Mouse (Mus musculus): ENCODE data around the gene Myb. TPM values are rescaled to one million over a fixed set of nuclear protein-coding genes. Genes with fewer than 3 reads are reported as not detected.

Gene Myb
- polyA plus RNA-seq, 1 experiment: 0.09 TPM

DNA sequence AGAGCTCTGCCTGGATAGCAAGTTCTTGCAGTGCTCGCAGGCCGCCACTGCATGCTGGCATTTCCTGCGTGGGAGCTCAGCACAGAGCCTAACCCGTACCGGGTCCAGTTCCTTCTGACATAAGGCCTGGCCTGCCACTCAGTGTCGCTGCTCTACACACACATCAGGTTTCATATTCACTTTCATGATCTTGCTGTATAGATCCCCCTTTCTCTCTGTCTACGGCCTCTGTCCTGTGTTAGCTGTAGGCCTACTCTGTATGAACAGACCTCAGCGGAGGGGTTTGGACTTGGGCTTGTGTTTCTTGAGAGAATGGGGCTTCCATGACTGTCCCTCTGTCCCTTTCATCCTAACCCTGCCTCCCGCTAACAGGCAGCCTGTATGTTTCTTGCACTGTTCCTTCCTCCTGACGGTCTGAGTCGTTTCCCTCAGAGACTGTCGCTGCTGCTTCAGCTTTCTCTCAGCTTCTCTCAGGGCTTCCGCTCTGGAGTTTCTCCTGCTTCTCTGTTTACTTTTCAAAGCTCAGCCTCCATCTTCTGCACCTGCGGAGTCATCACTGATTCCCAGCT is 83.5 kb downstream of the Myb start:
- Histone ChIP-seq H3K4me3 (replicated peaks) (no peak overlapping the region), H3K27me3 (ENCODE audit: control insufficient read depth) (no peaks in the 10 kb centered on the region), H3K9me3 (ENCODE audit: control insufficient read depth, low read length) (no peaks in the 10 kb centered on the region), H3K4me1 (ENCODE audit: control insufficient read depth) (no peaks in the 10 kb centered on the region; the same call in 1 of the 2 replicates), H3K36me3 (ENCODE audit: control insufficient read depth) (no peaks in the 10 kb centered on the region)
- TF ChIP-seq GATA1 (IDR thresholded peaks at IDR 0.05; ENCODE audit: low read length) (no peak), TAL1 (IDR thresholded peaks at IDR 0.05; ENCODE audit: low read length) (no peak)

GRCm38 (mm10) chr10:21076731-21077130 is 84.1 kb downstream of the Myb start:
- H3K36me3 ChIP-seq (ENCODE audit: control insufficient read depth): no peaks in the 10 kb centered on the region
- TF ChIP-seq TAL1 (IDR thresholded peaks at IDR 0.05; ENCODE audit: low read length): no peak
- no peak for TF ChIP-seq GATA1 (IDR thresholded peaks at IDR 0.05; ENCODE audit: low read length)
- no peaks in the 10 kb centered on the region; the same call in 1 of the 2 replicates for H3K4me1 ChIP-seq (ENCODE audit: control insufficient read depth)
- no peaks in the 10 kb centered on the region for H3K27me3 ChIP-seq (ENCODE audit: control insufficient read depth)
- no peak overlapping the region for H3K4me3 ChIP-seq (replicated peaks)
- H3K9me3 ChIP-seq (ENCODE audit: control insufficient read depth, low read length): no peaks in the 10 kb centered on the region

- no peaks in the 10 kb centered on the region; the same call in 1 of the 2 replicates for H3K4me1 ChIP-seq (ENCODE audit: control insufficient read depth)
- no peaks in the 10 kb centered on the region for H3K9me3 ChIP-seq (ENCODE audit: control insufficient read depth, low read length)
- no peaks in the 10 kb centered on the region for H3K36me3 ChIP-seq (ENCODE audit: control insufficient read depth)
- no peak for TF ChIP-seq TAL1 (IDR thresholded peaks at IDR 0.05; ENCODE audit: low read length)
- TF ChIP-seq GATA1 (IDR thresholded peaks at IDR 0.05; ENCODE audit: low read length): no peak
- H3K27me3 ChIP-seq (ENCODE audit: control insufficient read depth): no peaks in the 10 kb centered on the region
- no peak overlapping the region for H3K4me3 ChIP-seq (replicated peaks)
These were observed 84.6 kb downstream of the Myb start for GRCm38 (mm10) chr10:21076137-21076536.

Other genes with a start within 250 kb of the Myb start
- 0.36 and 0.60 TPM in 2 replicates for gene Ahi1, start 208.4 kb downstream of the Myb start, polyA plus RNA-seq (2012)
- 1.4 and 4.3 TPM in 2 replicates for gene Hbs1l, start 135.0 kb upstream of the Myb start, polyA plus RNA-seq (2012)
- gene Aldh8a1, start 216.3 kb upstream of the Myb start, polyA plus RNA-seq (2012): not detected in 2 replicates

Data from erythroblast, embryonic 14.5 days (primary cell).